Mouse (Mus musculus): ENCODE results near the gene Atf7.

Atf7 gene

DNA sequence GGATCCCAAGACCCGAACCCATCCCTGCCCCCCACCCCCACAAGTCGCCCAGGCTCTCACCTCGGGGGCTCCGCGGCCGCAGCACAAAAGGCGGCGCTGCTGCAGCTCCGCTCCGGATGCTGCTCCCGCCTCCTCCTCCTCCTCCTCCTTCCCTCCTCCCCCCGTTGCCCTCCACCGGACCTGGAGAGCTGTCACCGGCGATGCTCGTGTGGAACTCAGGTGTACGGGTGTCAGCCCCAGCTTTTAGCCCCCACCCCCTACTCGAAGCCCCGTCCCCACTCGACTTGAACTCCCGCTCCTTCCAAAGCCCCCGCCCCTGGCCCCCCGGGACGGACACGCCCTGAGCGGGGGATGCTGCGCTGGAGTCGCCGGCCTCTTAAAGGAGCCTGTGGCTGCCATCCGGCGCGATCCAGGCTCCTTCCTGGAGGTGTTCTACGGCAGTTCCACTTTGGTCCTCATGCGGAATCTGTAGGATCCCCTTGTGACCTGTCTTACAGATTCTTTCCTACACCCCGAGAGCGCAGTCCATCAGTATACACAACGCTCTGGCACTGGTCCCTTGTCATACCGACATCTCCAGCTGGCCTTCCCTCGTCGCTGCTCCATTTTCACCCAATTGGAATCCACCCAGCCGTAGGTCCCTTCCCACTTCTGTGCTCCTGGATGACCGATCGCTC is 108.4 kb downstream of the Atf7 start, which contains the start of gene Map3k12:
Gene Map3k12 (minus strand): TSS at position 337 of the 677 bp plus-strand sequence.
- DNase-seq (ENCODE audit: extremely low read depth, low read depth), result peak; percentile 77

DNA sequence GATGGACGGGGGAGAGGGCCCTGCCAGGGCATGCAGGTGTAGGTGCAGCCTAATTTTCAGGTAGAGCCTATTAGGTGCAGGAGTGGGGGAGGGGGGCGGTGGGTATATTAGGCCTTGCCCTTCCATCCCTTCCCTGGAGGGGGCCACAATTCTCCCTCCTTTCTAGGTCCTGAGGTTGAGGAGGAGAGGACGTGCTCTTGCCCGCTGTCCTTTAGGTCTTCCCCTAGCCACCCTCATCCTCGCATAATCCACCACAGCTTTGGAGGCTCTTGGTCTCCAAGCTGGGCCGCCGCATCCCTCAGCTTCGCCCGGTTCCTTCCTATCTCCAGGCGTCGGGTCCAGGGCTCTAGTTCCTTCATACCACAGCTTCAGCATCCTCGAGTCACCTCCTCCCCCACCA is 109.0 kb downstream of the Atf7 start:
- no peak for DNase-seq (ENCODE audit: extremely low read depth, low read depth)

DNA sequence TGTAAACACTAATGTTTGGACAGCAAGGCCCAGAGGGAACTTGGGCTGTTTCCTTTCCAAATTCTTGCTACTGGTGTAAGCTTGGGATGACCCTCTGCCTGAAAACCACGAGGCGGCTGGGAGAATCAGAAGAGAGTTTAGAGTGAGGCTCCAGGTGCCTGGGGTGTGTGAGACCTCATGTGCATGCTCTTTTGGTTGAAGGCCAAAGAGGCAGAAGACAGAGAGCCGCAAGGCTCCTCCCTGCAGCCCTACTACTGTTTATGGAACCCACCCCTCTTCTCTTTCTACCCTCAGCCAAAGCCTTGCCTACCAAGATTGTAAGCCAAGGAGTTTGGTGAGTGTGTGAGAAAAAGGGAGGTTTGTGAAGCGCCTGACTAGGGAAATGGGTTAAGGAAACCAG is 109.5 kb downstream of the Atf7 start:
- no peak for DNase-seq (ENCODE audit: extremely low read depth, low read depth)

DNA sequence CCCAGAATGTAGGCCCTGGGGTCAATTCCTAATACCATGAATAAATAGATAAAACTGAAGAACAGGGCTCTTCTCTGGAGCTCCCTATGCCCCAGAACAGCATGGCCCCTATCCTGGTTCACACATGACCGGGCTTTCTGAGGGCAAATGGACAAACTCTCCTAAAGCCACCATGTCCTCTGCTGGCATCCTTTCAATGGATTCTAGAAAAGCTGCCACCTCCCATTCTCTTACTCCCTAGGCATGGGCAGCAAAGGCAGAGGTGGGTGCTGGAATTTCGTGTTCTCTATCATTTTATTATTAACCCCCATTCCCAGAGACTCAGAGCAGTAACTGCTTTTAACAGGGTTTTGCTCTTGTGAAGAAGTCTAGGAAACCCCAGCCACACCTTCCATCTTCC is 110.0 kb downstream of the Atf7 start:
- no peak for DNase-seq (ENCODE audit: extremely low read depth, low read depth)

DNA sequence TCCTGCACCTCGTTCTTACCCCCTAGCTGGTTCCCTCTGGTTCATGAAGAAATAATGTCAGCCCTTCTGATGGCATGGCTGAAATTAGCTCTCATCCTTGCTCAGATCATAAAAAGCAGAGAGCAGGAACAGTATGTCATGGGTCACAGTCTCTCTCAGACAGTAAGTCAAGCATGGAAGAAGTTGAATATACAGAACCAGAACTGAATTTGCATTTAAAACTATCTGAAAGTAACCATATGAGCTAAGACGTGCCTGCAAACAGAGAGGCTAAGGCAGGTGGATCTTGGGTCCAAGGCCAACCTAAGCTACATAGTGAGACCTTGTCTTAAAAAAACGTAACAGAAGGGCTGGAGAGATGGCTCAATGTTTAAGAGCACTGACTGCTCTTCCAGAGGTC is 112.3 kb downstream of the Atf7 start:
- DNase-seq (ENCODE audit: extremely low read depth, low read depth), result no peak

DNA sequence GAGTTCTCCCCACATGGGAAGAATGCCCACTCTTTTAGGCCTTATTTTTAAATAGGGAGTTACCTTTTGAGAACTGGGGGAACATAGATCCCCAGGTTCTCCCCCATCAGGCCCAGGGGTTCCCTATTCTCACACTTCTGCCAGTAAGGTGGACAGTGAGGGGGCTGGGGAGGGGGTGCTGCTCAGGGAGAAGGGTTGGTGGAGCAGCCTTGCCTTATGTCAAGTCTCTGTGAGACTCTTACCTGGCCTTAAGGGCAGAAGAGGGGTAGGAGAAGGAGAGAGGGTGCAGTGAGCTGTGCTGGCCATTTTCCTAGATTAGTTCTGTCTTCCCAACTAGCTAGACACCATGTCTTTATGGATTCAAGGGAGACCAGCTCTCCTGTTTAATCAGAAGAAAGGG is 112.8 kb downstream of the Atf7 start:
- no peak for DNase-seq (ENCODE audit: extremely low read depth, low read depth)

DNA sequence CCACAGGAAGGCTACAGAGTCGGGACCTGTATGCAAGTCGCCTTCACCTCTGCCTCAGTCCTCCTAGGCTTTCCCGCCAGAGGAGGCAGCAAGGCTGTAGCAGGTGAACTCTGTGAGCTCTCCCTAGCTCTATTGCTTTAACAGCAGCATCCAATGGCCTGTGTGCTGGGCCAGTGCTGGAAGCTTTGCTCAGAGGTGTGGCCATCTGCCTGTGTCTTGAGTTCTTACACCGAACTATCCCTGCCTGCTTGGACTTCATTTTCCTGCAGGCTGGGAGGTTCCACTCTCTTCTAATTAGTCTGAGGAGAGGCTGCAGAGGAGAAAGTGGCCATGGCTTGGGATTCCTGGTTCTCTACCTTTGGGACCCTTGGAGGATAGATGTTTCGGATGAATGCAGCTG is 113.3 kb downstream of the Atf7 start:
- no peak for DNase-seq (ENCODE audit: extremely low read depth, low read depth)

DNA sequence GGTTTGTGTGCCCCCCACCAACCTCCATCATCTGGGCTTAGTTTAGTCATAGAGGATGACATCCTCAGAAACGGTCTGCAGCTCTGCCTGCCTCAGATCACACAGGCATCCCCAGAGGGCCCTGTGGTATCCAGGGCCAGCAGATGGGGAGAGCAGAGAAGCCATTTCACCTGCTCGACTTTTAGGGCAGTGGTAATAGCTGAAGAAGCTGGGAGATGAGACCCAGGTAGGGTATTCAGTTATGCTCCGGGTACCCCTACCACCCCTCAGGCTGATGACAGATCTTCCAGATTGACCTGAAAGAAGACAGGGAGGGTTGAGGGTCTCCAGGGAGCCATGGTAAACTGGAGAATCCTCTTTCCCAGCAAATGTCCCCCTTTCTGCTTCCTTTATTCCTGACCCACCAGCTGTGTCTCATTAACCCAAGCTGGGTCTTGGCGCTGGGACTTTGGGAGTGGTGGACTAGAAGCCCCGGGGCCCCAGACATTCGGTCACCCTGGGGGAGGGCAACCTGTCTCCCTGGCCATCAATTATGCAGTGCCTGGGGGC is 113.9 kb downstream of the Atf7 start:
- no peak for DNase-seq (ENCODE audit: extremely low read depth, low read depth)

DNA sequence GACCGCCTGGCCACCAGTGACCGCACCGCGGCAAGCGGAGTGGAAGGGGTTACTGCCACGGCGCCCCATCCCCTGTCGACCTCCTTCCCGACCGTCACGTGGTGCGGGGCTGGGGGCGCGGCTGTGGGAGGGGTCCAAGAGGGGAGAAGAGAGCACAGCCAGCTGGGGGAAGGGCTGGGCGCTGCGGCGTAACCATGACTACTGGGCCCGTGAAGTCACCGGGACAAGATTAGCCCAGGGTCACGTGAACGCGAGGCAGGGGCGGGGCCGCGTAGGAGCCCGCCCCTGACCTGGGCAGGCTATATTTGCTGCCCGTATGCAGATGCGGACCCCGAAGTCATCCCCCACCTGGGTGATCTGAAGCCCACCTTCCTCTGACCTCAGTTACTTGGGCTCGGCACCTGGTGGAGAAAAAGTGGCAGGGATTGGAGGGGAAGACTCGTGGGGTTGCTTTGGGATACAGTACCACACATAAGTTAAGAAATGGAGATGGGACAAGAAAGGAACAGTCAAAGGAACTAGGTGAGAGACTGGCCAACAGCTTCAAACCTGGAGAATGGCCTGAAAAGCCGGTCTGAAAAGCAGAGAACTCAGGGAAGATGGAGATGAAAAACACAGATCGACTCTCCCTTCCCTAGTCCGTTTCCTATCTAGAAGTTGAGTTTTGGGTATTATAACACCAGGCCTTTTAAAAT is 114.5 kb downstream of the Atf7 start:
- peak; percentile 72 for DNase-seq (ENCODE audit: extremely low read depth, low read depth)

DNA sequence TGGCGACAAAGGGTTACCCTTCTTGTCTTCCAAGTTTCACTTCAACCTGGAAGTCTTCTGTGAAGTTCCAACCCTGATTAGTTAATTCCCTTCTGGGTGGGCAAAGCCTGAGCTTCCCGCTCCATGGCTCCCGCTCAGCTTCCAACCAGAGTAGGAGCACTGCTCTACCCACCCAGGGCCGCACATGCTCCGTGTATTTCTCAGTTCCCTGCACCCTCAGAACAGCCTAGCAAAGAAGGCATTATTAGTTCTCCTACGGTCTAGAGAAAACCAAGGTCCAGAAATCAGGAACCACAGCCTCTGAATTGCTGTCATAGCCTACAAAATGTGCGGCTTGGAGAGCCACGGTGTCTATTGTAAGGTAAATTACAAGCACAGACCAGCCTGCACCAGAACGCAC is 115.2 kb downstream of the Atf7 start:
- no peak for DNase-seq (ENCODE audit: extremely low read depth, low read depth)

DNA sequence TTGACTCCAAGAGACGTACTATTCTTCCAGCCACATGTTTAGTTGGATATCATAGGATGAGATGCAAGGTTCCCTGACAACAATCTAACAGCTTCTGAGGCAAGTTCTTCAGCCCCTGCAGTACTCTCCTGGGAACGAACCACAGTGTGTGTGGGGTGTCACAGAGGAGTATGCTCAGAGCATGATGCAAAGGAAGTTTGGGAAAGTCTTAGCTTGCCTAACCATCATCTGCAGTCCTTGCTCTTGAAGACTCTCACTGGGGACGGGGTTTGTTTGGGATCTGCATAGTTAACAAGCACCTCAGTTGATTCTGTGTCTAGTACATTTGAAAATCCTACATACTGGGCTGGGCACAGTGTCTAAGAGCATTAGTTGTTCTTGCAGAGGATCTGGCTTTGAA is 116.9 kb downstream of the Atf7 start:
- no peak for DNase-seq (ENCODE audit: extremely low read depth, low read depth)

DNA sequence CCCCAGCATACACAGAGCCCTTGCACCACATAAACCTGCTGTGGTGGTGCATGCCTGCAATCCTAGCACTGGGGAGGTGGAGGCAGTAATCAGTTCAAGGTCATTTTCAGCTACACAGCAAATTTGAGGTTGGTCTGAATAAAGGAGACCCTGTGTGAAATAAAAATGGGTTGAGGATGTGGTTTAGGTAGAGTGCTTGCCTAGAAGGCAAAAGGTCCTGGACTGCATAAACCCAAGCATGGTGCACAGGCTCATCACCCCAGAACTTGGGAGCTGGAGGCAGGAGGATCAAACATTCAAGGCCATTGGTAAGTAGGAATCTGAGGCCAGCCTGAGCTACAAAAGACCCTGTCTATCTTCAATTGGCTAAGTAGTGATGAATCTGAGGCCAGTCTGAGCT is 117.7 kb downstream of the Atf7 start:
- no peak for DNase-seq (ENCODE audit: extremely low read depth, low read depth)

DNA sequence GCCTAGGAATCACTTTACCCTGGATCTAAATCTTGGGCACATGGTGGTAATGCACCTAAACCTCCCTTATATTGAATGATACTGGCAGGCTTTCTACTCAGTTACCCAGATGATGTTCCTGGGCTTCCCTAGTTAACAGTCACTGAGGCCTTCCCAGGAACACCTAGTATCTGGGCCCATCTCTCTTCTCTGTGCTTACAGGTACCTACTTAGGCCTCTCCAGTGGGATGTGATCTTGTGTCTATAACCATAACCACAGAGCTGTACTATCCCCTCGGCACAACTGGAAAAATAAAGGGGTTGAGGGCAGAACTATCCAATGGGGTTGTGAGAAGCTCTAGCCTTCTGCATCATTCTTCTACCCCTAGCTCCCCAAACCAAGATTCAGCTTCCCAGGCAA is 118.4 kb downstream of the Atf7 start:
- DNase-seq (ENCODE audit: extremely low read depth, low read depth), result no peak

DNA sequence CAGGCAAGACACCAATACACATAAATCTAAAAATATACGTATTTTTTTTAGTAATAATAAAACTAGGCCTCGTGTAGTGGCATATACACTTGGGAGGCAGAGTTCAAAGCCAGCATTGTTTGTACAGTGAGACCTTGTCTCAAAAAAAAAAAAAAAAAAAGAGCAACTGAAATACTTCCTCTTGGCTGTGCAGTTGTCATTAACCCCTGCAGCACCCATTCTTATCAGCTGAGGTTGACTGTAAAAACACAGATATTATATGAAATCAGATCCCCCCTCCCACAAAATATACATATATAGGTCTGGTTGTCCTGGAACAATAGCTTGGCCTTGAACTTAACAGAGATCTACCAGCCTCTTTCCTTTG is 118.8 kb downstream of the Atf7 start:
- DNase-seq (ENCODE audit: extremely low read depth, low read depth), result no peak

DNA sequence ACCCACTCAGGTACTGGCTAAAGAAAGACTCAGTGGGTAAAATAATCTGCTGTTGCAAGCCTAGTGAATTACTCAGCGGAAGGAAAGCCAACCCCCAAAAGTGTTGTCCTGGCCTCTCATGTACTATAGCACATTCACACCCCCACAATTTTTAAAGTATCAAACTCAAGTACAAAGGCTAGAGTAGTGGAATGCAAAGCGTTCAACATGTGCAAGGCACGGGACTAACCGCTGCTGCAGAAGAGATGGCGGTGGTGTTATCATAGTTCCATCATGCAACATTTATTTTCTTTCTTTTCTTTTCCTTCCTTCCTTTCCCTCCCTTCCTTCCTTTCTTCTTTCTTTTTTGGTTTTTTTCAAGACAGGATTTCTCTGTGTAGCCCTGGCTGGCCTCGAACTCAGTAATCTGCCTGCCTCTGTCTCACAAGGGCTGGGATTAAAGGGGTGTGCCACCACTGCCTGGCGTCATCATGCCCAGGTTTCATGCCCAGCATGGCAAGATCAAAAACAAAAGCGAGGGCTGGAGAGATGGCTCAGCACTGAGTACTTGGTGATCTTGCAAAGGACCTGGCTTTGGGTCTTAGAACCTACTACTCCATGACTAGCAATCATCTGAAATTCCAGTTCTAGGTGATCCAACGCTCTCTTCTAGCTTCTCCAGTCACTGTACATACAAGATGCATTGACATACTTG is 119.3 kb downstream of the Atf7 start:
- no peak for DNase-seq (ENCODE audit: extremely low read depth, low read depth)

DNA sequence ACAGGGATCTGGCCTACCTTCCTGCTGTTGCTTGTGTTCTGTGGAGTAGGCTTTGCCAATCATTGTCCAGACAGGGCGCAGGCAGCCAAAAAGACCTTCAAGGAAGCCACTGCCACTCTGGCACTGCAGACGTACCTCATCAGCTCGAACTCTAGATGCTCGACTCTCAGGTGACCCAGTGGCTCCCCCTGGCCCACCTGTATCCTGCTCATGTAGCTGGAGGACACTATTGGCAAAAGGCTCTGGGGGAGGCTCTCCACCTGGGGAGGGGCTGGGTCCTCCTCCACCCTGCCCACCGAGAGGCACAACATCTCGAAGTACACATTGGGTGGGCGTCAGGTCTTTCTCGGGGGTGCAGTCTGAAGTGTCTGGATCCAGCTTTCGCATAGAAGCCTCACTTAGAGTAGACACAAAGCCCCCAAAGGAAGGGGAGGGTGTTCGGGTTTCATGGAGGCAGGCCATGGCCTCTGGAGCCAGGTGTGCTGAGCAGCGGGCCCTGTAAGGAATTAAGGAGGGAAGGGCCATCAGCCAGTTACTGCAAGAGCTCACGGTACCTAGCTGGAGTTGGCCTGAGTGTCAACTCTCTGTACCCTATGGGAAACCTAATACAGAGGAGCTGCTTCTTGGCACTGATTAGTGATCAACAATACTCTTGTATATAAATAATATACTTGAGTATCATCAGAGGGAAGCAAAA is 120.0 kb downstream of the Atf7 start:
- no peak for DNase-seq (ENCODE audit: extremely low read depth, low read depth)

DNA sequence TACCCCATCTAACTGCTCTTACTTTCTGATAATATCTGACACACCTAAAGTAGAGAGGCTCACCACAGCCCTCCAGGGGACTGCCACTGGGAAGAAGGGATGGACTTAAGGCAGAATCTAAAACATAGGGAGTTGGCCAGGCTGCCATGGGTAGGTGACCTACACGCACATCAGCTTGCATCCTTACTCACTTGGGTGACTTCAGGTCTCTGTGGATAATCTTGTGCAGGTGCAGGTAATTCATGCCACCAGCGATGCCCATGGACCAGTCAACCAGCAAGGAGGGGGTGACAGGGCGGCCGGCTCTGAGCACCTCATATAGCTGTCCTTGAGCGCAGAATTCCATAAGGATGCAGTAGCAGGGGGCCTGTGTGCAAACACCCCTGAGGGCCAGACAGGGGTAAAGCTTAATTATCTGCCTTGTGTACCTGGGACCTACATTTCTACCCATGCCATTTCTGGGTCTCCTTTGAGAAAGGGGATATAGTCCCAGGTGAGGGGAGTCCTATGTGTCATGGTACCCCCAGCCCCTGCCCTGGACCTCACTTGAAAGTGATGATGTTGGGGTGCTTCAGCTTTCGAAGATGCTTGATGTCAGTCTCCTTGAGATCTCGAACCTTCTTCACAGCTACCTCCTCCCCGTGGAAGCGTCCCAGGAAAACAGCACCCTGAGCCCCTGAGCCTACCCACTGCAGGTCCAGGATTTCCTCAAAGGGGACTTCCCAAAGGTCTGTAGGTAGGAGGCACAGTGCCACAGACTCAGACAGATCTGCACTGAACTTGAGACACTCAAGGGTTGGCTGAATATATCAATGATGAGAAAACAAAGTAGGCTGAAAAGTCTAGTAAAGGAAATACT is 121.1 kb downstream of the Atf7 start:
- no peak for DNase-seq (ENCODE audit: extremely low read depth, low read depth)

DNA sequence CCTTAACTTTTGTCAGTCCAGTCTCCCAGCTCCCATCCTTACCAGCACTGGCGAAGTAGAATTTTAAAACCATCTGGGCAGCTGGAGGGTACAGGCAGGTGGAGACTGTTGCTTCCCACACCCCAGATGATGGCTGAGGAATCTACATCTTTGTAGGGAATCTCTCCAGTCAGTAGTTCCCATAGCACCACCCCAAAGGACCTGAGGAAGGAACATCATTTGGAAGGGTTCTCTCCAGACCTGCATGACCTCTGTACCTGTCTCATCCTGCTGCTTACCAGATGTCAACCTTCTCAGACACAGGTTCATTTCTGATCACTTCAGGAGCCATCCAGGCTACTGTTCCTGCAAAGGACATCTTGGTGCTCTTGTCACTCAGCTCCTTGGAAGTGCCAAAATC is 121.8 kb downstream of the Atf7 start, which contains the start of gene Gm10337:
Gene Gm10337 (plus strand): TSS at position 276 of the 400 bp plus-strand sequence.
- DNase-seq (ENCODE audit: extremely low read depth, low read depth), result no peak

DNA sequence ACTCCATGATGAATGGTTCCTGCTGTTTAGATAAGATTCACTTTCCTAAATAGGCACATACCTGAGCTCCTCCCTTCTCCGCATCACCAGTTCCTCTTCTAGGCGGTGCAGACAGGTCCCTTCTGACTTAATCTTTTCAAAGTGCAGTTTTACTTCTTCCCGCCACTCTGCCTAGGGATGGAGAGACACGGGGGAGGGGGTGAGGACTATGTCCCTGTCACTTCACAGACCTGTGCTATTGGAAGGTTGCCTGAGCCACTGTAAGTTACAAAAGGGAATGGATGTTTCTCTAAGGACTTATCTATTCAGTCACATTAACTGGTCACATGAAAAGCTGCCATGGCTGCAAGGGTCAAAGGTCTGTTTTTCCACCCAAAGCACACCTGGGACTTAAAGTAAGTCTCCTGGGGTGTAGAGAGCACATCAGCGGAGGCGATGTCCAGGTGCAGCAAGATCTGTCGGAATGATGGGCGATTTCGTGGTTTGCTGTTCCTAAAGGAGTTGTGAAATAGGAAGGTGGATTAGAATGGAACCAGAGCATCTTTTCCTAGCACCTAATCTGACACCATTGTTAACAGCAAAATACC is 122.9 kb downstream of the Atf7 start:
- no peak for DNase-seq (ENCODE audit: extremely low read depth, low read depth)

DNA sequence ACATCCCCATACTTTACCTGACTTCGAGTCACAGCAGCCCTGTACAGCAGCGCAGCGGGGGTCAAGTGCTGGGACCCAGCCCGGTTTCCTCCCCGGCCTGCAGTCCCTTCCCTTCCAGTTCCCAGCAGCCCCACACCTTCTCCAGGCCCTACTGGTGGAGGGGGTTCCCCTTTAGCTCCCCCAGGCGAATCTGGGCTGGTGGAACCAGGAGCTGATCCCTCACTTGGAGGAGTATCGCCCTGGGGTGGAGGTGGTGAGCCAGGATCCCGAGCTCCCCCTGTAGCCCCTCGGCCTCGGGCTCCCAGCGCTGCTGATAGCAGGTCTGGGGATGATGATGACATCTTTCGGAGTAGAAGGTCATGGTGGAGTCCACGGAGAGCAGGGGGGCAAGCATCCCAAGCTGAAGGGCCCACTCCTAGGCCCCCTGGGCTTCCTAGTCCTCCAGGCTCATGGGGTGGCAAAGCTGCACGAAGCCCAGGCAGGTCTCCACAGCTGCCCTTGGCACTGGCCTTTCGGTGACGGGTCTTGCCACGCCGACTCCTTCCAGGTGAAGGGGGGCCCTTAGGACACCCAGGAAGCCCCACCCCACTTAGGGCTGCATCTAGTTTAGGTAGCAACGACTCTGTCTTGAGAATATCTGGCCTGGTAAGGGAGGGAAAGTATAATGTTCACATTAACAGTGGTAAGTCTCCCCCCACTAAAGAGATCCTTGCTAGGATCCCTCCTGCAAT is 124.0 kb downstream of the Atf7 start:
- no peak for DNase-seq (ENCODE audit: extremely low read depth, low read depth)
